Mouse (Mus musculus): ENCODE measurements around the gene Mccc1. TPM values are rescaled to one million over a fixed set of nuclear protein-coding genes. Genes with fewer than 3 reads are reported as not detected.
A peak's percentile ranks its signal among the peaks of the same experiment; 100 is the strongest.

The Mccc1 gene
- polyA plus RNA-seq (2015; fragmentation: Nextera tagmentation; extraction: Ambion mirVana), result 19.6 and 24.8 TPM in 2 replicates

DNA sequence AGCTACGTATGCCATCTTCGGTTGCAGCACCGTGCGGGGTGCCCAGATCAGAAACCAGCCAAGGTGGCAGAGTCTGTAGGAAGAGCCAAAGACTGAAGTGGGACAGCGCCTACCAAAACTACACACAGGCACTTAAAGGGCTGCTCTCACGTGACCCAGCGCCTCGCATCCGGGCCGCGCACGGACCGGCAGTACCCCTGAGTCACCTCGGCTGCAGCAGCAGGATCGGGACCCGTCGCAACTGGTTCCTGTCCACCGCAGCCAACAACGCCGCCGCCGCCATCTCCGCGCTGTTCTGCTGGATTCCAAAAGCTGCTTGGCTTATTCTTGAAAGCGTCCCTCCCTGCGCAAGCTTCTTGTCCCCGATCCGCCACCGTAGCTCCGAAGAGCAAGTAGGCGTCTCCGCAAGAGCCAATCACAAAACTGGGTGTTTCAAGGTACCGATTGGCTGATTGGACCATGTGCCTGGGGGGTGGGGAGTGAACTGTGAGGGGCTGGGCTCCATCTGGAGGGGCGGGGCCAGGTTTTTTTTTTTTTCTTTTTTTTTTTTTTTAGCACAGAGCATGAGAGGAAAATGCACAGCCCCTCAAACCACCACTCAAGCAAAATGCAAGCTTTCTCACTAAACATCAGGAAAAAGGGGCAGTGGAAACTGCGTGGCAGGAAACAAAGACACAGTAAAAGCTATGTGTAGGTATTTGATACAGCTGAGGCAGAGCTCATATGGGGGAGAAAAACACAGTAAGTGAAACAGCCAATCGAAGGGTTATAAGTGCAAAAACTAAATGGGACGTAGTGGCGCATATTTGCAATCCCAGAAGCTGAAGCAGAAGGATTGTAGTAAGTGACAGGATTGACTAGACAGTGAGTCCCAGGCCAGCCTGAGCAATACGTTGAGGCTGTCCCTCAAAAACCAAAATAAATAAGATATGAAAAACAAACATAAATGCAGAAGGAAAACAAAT lies at the start of gene Mccc1:
Mccc1 (minus strand) TSS at position 404 of the 965 bp plus-strand sequence.
- H3K36me3 ChIP-seq (ENCODE audit: control insufficient read depth, insufficient read depth, low read length), result no peaks in the 10 kb centered on the region
- H3K4me1 ChIP-seq (replicated peaks; ENCODE audit: control insufficient read depth, insufficient read depth), result no peaks in the 10 kb centered on the region
- ATAC-seq (ENCODE audit: low FRiP score, low TSS enrichment), result peak; percentile 100
- peak within 1 kb of the TSS; percentile 93 for H3K27ac ChIP-seq (replicated peaks)
- peak; percentile 94 for DNase-seq (ENCODE audit: low spot score)
- no peak for TF ChIP-seq EP300 (optimal IDR thresholded peaks at IDR 0.05)
- no peak for TF ChIP-seq CTCF (IDR thresholded peaks at IDR 0.05; ENCODE audit: low read depth)
- 3% methylated on average over 39 of the region's 39 CpGs for WGBS
- H3K27me3 ChIP-seq (ENCODE audit: control insufficient read depth, insufficient read depth, low read length), result no peaks in the 10 kb centered on the region
- peak within 1 kb of the TSS; percentile 75 for H3K9ac ChIP-seq (ENCODE audit: low read length)
- H3K4me2 ChIP-seq (replicated peaks; ENCODE audit: low read depth), result peak within 1 kb of the TSS; percentile 68
- H3K4me3 ChIP-seq (ENCODE audit: low read depth, low read length), result peak within 1 kb of the TSS; percentile 69
- no peaks in the 10 kb centered on the region for H3K9me3 ChIP-seq (ENCODE audit: control insufficient read depth, low read length)

DNA sequence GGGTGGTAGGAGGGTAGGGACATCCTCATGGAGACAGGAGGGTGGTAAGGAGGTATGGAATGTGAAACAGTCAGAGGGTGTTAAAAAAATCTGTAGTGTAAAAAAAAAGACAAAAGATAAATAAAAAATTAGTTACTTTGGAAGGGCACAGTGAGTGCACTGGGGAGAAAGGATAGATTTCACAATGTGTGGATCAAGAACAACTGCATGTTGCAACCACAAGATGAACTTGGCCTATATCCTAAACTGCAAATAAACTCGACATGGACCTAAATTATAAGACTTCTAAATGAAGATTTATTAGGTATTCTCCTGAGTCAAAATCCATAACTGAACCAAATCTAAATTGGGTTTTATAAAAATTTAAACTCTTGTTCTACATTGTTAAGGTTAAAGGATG lies 48.6 kb upstream of the Mccc1 start:
- H3K36me3 ChIP-seq (ENCODE audit: control insufficient read depth, insufficient read depth, low read length), result no peaks in the 10 kb centered on the region
- no peak for ATAC-seq (ENCODE audit: low FRiP score, low TSS enrichment)
- TF ChIP-seq EP300 (optimal IDR thresholded peaks at IDR 0.05), result no peak
- TF ChIP-seq CTCF (IDR thresholded peaks at IDR 0.05; ENCODE audit: low read depth), result no peak
- H3K9me3 ChIP-seq (ENCODE audit: control insufficient read depth, low read length), result no peaks in the 10 kb centered on the region
- DNase-seq (ENCODE audit: low spot score), result no peak
- no peak overlapping the region for H3K9ac ChIP-seq (ENCODE audit: low read length)
- 62% methylated on average over 1 of the region's 1 CpGs for WGBS
- H3K27me3 ChIP-seq (ENCODE audit: control insufficient read depth, insufficient read depth, low read length), result no peaks in the 10 kb centered on the region
- H3K4me1 ChIP-seq (replicated peaks; ENCODE audit: control insufficient read depth, insufficient read depth), result no peaks in the 10 kb centered on the region
- no peak overlapping the region for H3K4me3 ChIP-seq (ENCODE audit: low read depth, low read length)
- no peak overlapping the region for H3K27ac ChIP-seq (replicated peaks)
- no peak overlapping the region for H3K4me2 ChIP-seq (replicated peaks; ENCODE audit: low read depth)

- Histone ChIP-seq H3K9ac (ENCODE audit: low read length) (no peak overlapping the region), H3K4me1 (replicated peaks; ENCODE audit: control insufficient read depth, insufficient read depth) (no peaks in the 10 kb centered on the region), H3K9me3 (ENCODE audit: control insufficient read depth, low read length) (no peaks in the 10 kb centered on the region), H3K4me2 (replicated peaks; ENCODE audit: low read depth) (no peak overlapping the region), H3K27me3 (ENCODE audit: control insufficient read depth, insufficient read depth, low read length) (no peaks in the 10 kb centered on the region), H3K27ac (replicated peaks) (no peak overlapping the region), H3K36me3 (ENCODE audit: control insufficient read depth, insufficient read depth, low read length) (no peaks in the 10 kb centered on the region), H3K4me3 (ENCODE audit: low read depth, low read length) (no peak overlapping the region)
- WGBS, result 79% methylated on average over 4 of the region's 4 CpGs
- DNase-seq (ENCODE audit: low spot score) (no peak), ATAC-seq (ENCODE audit: low FRiP score, low TSS enrichment) (no peak)
- TF ChIP-seq CTCF (IDR thresholded peaks at IDR 0.05; ENCODE audit: low read depth), result no peak
- TF ChIP-seq EP300 (optimal IDR thresholded peaks at IDR 0.05), result no peak
Measured at GRCm38 (mm10) chr3:36045086-36045485, 44.6 kb upstream of the Mccc1 start.

DNA sequence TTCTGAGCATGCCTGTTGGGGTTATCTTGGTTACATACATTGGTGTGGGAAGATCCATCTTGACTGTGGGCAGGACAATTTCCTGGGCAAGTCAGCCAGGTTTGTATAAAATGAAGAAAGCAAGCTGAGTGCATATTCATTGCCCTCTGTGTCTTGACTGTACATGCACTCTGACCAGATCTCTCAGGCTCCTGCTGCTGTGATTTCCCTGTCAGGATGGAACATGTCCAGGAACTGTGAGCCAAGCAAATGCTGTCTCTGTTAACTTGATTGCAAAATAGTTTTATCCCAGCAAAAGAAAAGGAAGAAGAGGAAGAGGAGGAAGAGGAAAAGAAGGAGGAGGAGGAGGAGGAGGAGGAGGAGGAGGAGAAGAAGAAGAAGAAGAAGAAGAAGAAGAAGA lies 44.0 kb upstream of the Mccc1 start:
- H3K36me3 ChIP-seq (ENCODE audit: control insufficient read depth, insufficient read depth, low read length), result no peaks in the 10 kb centered on the region
- no peak for TF ChIP-seq CTCF (IDR thresholded peaks at IDR 0.05; ENCODE audit: low read depth)
- TF ChIP-seq EP300 (optimal IDR thresholded peaks at IDR 0.05), result no peak

DNA sequence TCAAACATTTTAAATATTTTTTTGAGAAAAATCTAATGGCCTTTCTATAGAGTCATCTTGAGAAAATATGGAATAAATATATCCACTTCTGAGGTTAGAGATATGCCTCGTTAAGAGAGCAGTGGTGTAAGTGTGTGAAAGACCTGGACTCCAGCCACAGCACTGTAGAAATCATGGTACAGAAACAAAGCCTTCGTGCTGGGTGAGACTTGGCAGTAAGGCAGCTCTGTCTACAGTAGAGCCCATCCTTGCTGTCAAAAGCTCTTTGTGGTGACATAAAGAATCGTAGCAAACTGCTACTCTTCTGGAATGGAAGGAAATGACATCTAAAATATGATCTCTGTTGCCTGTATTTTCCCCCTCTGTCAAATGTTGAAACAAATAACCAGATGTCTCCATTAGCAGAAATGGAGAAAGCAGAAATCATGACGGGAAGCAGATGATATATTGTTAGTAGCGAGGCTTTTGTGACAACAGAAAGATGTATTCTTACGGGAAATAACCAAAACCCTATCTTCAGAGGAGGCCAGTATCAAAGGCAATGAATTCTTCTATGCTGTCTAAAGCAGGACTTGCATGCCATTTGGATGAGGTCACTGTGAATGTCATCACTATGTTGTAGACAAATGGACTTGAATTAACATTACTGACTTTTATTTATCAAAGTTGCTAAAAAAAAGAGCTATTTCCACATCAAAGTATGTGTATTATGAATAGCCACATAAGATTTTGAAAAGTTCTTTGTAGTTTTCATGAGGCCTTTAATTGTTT lies 31.4 kb upstream of the Mccc1 start:
- DNase-seq (ENCODE audit: low spot score), result no peak
- Histone ChIP-seq H3K36me3 (ENCODE audit: control insufficient read depth, insufficient read depth, low read length) (no peaks in the 10 kb centered on the region), H3K9me3 (ENCODE audit: control insufficient read depth, low read length) (no peaks in the 10 kb centered on the region), H3K4me1 (replicated peaks; ENCODE audit: control insufficient read depth, insufficient read depth) (no peaks in the 10 kb centered on the region), H3K27ac (replicated peaks) (no peak overlapping the region), H3K4me3 (ENCODE audit: low read depth, low read length) (no peak overlapping the region), H3K4me2 (replicated peaks; ENCODE audit: low read depth) (no peak overlapping the region), H3K9ac (ENCODE audit: low read length) (no peak overlapping the region), H3K27me3 (ENCODE audit: control insufficient read depth, insufficient read depth, low read length) (no peaks in the 10 kb centered on the region)
- ATAC-seq (ENCODE audit: low FRiP score, low TSS enrichment), result no peak
- 46% methylated on average over 6 of the region's 6 CpGs for WGBS
- no peak for TF ChIP-seq CTCF (IDR thresholded peaks at IDR 0.05; ENCODE audit: low read depth)

More for the DNA sequence above, 44.0 kb upstream of the Mccc1 start:
- no peaks in the 10 kb centered on the region for H3K9me3 ChIP-seq (ENCODE audit: control insufficient read depth, low read length)
- no peaks in the 10 kb centered on the region for H3K4me1 ChIP-seq (replicated peaks; ENCODE audit: control insufficient read depth, insufficient read depth)
- no peak overlapping the region for H3K4me2 ChIP-seq (replicated peaks; ENCODE audit: low read depth)
- H3K27ac ChIP-seq (replicated peaks), result no peak overlapping the region
- DNase-seq (ENCODE audit: low spot score), result no peak
- H3K9ac ChIP-seq (ENCODE audit: low read length), result no peak overlapping the region
- ATAC-seq (ENCODE audit: low FRiP score, low TSS enrichment), result no peak
- no peak overlapping the region for H3K4me3 ChIP-seq (ENCODE audit: low read depth, low read length)
- no peaks in the 10 kb centered on the region for H3K27me3 ChIP-seq (ENCODE audit: control insufficient read depth, insufficient read depth, low read length)

Measured in stomach, postnatal 0 days (tissue).